Mouse (Mus musculus) right cerebral cortex, postnatal 4 days (tissue): Measurements from ENCODE around the gene Nr2e1.
A peak's percentile ranks its signal among the peaks of the same experiment; 100 is the strongest.

ENCODE experiments used
- DNase-seq: peaks from one replicate; pipeline ENCODE4 v3.0.0-alpha.2; 2022

The Nr2e1 gene

GRCm38 (mm10) chr10:42583157-42583872, at the start of gene Nr2e1, which contains the start of gene Ostm1:
TSS of gene Nr2e1 (minus strand) at chr10:42583632.
TSS of gene Ostm1 (plus strand) at chr10:42583822.
- peak; percentile 66 for DNase-seq

GRCm38 (mm10) chr10:42632453-42633360, 49.3 kb upstream of the Nr2e1 start:
- DNase-seq, result no peak

GRCm38 (mm10) chr10:42631754-42632452, 48.5 kb upstream of the Nr2e1 start:
- DNase-seq, result no peak

GRCm38 (mm10) chr10:42630596-42631355, 47.3 kb upstream of the Nr2e1 start:
- DNase-seq, result no peak

GRCm38 (mm10) chr10:42625907-42626306, 42.5 kb upstream of the Nr2e1 start:
- no peak for DNase-seq

- no peak for DNase-seq
Measured at GRCm38 (mm10) chr10:42618291-42618690, 34.9 kb upstream of the Nr2e1 start.

- no peak for DNase-seq
Measured at GRCm38 (mm10) chr10:42614766-42615165, 31.3 kb upstream of the Nr2e1 start.

GRCm38 (mm10) chr10:42613639-42614381, 30.4 kb upstream of the Nr2e1 start:
- DNase-seq, result peak; percentile 28

GRCm38 (mm10) chr10:42613075-42613474, 29.6 kb upstream of the Nr2e1 start:
- DNase-seq, result no peak

- no peak for DNase-seq
Measured at GRCm38 (mm10) chr10:42606757-42607156, 23.3 kb upstream of the Nr2e1 start.

- DNase-seq, result peak; percentile 23
Measured at GRCm38 (mm10) chr10:42604874-42605273, 21.4 kb upstream of the Nr2e1 start.

GRCm38 (mm10) chr10:42601556-42601955, 18.1 kb upstream of the Nr2e1 start:
- DNase-seq, result no peak

GRCm38 (mm10) chr10:42598615-42599014, 15.2 kb upstream of the Nr2e1 start:
- no peak for DNase-seq

GRCm38 (mm10) chr10:42593201-42593600, 9.8 kb upstream of the Nr2e1 start:
- DNase-seq, result no peak

GRCm38 (mm10) chr10:42591993-42592686, 8.7 kb upstream of the Nr2e1 start:
- no peak for DNase-seq

- peak; percentile 30 for DNase-seq
Measured at GRCm38 (mm10) chr10:42591185-42591992, 8.0 kb upstream of the Nr2e1 start.

- DNase-seq, result no peak
Measured at GRCm38 (mm10) chr10:42590261-42591184, 7.1 kb upstream of the Nr2e1 start.

- DNase-seq, result no peak
Measured at GRCm38 (mm10) chr10:42589505-42589904, 6.1 kb upstream of the Nr2e1 start.
